Mouse (Mus musculus) testis, adult 2 months (tissue): ENCODE results near the gene 1600014C10Rik. TPM values are rescaled to one million over a fixed set of nuclear protein-coding genes. Genes with fewer than 3 reads are reported as not detected.

ENCODE experiments used
- H3K27ac ChIP-seq: fragments of 200-500 bp; 2 replicates; pipeline ENCODE4 v1.5.1; 2012; ENCODE audit warnings: low read depth, low read length; ENCODE audit not compliant: control insufficient read depth, insufficient read depth
- H3K27me3 ChIP-seq: fragments of 200-500 bp; 2 replicates; pipeline ENCODE4 v1.6.1; 2012; ENCODE audit warnings: mild to moderate bottlenecking, low read length, moderate library complexity; ENCODE audit not compliant: control insufficient read depth, insufficient read depth
- H3K36me3 ChIP-seq: fragments of 200-500 bp; 2 replicates; pipeline ENCODE4 v1.6.1; 2012; ENCODE audit warnings: mild to moderate bottlenecking, low read length; ENCODE audit not compliant: control insufficient read depth, insufficient read depth
- H3K4me1 ChIP-seq: fragments of 200-500 bp; 2 replicates; pipeline ENCODE4 v1.6.1; 2012; ENCODE audit warnings: low read length; ENCODE audit not compliant: control insufficient read depth, insufficient read depth
- H3K4me3 ChIP-seq: fragments of 200-500 bp; 2 replicates; pipeline ENCODE4 v1.5.1; 2012; ENCODE audit warnings: low read depth, mild to moderate bottlenecking, low read length, moderate library complexity, mixed read lengths; ENCODE audit not compliant: control insufficient read depth
- CTCF ChIP-seq: fragments of 200-500 bp; IDR thresholded peaks from 2 replicates; pipeline ENCODE4 v1.5.1; 2012; ENCODE audit warnings: low read depth, mild to moderate bottlenecking, inconsistent platforms, low read length, moderate library complexity; ENCODE audit not compliant: control insufficient read depth, insufficient read depth, insufficient replicate concordance
- POLR2A ChIP-seq: fragments of 200-500 bp; IDR thresholded peaks from 2 replicates; pipeline ENCODE4 v1.6.1; 2012; ENCODE audit warnings: low read depth, mild to moderate bottlenecking, inconsistent platforms, low read length, moderate library complexity; ENCODE audit not compliant: control insufficient read depth
- polyA plus RNA-seq: library from polyadenylated mRNA; depleted of rRNA; stranded (reverse); fragments of >200 nt; gene quantifications from 2 replicates; pipeline ENCODE4 v1.2.3, GENCODE M21; 2012; rRNA removed

The 1600014C10Rik gene
- polyA plus RNA-seq, 1 experiment, result 3.1 TPM

DNA sequence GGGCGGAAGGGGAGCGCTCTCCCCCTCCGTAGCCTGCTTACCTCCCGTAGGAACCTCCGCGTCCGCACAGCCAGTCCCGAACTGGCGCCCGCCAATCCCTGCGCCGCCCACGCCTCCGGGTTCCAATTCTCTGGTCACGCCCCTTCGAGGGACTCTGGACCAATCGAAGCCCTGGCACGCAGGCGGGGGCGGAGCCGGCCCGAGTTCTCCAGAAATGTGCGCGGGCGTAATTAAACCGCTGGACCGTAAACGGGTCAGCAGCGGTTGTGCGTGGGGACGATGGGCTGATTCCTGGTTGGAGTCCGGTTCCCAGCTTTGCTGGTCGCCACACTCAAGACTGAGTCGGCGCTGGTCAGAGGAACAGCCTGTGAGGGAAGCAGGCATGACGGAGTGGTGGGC, 44.9 kb downstream of the 1600014C10Rik start, which contains the start of gene Plekhf1:
Plekhf1 (minus strand) TSS at position 117 of the 399 bp plus-strand sequence.
- Histone ChIP-seq H3K27ac (peak within 1 kb of the TSS; percentile 92), H3K4me1 (peaks cover 27% of the 10 kb centered on the region), H3K27me3 (no peaks in the 10 kb centered on the region), H3K36me3 (no peaks in the 10 kb centered on the region), H3K4me3 (peak within 1 kb of the TSS; percentile 91)
- TF ChIP-seq CTCF (no peak), POLR2A (peak; percentile 89)

DNA sequence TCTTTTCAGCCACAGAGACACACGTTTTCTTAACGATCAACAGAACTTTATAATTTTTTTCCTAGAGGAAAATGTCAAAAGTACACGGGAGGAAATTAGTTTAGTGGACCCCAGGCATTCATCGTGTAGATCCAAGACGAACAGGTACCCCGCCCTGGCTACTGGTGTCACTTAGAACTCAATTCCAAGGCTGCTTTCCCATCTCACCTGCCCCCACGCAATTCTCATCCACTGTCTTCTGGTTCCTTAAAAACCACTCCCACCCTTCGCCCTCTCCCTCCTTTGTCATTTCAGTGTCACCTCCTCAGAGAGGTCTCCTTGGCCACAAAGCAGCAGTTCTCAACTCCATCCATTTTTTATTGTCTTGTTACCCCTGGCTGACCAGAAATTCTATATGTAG, 45.3 kb downstream of the 1600014C10Rik start:
- peak overlapping the region; percentile 91 for H3K4me3 ChIP-seq
- H3K27me3 ChIP-seq, result no peaks in the 10 kb centered on the region
- no peaks in the 10 kb centered on the region for H3K36me3 ChIP-seq
- TF ChIP-seq POLR2A, result no peak
- no peak for TF ChIP-seq CTCF
- peaks cover 27% of the 10 kb centered on the region for H3K4me1 ChIP-seq
- peak overlapping the region; percentile 92 for H3K27ac ChIP-seq

DNA sequence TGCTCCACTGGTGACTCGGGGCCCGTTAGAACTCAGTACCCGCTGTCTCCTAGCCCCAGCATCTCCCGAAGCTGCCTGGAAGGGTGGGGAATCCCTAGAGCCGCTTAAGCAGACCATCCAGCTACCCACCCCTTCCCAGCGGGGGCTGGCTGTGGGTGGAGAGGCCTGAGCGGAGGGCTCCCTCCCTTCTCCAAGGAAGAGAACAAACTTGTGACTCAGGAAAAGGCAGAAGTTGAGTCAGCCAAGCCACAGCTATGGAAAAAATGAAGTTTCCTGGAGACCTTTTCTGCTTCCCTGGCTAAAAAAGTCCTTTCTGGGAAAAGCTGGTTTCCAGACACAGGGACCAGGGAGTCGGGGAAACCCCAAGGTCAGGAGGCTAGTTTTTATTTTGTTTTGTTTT, 47.3 kb downstream of the 1600014C10Rik start:
- Histone ChIP-seq H3K4me1 (peaks cover 27% of the 10 kb centered on the region), H3K27ac (no peak overlapping the region), H3K27me3 (no peaks in the 10 kb centered on the region), H3K36me3 (no peaks in the 10 kb centered on the region), H3K4me3 (no peak overlapping the region; the same call in 1 of the 2 replicates)
- TF ChIP-seq POLR2A (no peak), CTCF (no peak)

DNA sequence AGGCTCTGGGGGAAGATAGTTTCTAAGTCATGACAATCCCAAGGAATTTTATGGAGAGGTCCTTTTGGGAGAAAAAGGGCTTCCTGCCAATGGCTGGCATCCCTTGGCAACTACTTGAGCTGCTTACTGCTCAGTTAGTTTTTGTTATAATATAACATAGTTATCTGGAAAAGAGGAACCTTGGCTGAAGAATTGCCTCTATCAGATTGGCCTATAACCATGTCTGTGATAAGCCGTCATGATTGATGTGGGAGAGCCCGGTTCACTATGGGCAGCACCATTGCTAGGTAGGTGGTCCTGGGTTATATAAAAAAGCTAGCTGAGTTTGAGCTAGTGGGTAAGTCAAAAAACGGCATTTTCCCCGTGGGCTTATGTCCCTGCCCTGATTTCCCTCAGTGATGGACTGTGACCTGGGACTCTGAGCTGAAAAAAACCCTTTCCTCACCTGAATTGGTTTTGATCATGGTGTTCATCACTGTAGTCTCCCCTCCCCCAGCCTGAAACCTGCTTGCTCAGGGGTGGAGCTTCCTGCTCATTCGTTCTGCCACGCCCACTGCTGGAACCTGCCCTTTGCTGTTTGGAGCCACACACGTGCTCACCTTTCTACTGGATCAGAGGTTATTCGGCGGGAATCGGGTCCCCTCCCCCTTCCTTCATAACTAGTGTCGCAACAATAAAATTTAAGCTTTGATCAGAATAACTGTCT, 53.5 kb downstream of the 1600014C10Rik start:
- Histone ChIP-seq H3K4me3 (no peak overlapping the region), H3K27me3 (no peaks in the 10 kb centered on the region), H3K4me1 (peaks cover 4% of the 10 kb centered on the region; the same call in 1 of the 2 replicates), H3K36me3 (no peaks in the 10 kb centered on the region), H3K27ac (no peak overlapping the region)
- TF ChIP-seq CTCF (no peak), POLR2A (no peak)

DNA sequence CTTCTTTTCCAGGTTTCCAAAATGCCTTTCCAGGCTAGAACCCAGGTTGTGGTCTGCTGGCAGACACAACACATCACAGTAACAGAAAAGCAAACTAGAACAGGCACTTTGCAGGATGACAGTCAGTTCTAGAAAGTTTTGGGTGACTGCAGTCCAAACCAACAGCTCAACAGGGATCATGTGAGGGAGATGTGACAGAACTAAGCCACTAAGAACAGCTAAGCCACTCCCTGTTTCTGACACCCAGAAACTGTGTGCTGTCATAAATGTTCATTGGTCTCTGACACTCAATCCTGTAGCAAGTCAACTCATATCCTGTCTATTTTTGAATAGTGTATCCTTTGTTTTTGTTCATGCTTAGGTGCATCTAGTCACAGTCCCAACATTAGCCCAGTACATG, 54.1 kb downstream of the 1600014C10Rik start:
- TF ChIP-seq POLR2A, result no peak
- TF ChIP-seq CTCF, result no peak
- H3K4me3 ChIP-seq, result no peak overlapping the region
- no peaks in the 10 kb centered on the region for H3K27me3 ChIP-seq
- peaks cover 4% of the 10 kb centered on the region; the same call in 1 of the 2 replicates for H3K4me1 ChIP-seq
- H3K27ac ChIP-seq, result no peak overlapping the region
- no peaks in the 10 kb centered on the region for H3K36me3 ChIP-seq

DNA sequence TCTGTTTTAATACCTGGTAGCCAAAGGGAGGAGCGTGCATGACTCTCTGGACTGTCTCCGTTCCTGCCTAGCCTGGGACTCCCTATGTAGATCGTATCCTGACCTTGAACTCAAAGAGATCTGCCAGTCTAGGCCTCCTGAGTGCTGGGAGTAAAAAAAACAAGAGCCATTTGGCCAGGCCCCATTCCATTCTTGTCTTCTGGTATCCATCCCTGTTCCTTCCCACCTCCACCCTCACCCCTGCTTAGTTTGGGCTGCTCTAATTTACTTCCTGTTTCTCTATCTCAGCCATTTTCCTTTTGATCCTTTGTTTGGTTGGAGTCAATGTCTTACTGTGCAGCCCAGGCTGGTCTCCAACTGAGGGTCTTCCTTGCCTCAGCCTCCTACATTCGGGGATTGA, 59.4 kb downstream of the 1600014C10Rik start:
- Histone ChIP-seq H3K4me3 (no peak overlapping the region), H3K36me3 (no peaks in the 10 kb centered on the region), H3K27ac (no peak overlapping the region), H3K4me1 (no peaks in the 10 kb centered on the region), H3K27me3 (no peaks in the 10 kb centered on the region)
- no peak for TF ChIP-seq CTCF
- TF ChIP-seq POLR2A, result no peak

Other genes with a start within 250 kb of the 1600014C10Rik start
- gene Uri1, start 159.7 kb upstream of the 1600014C10Rik start, polyA plus RNA-seq, result 50.4 and 59.4 TPM in 2 replicates
- gene Ccne1, start 75.7 kb upstream of the 1600014C10Rik start, polyA plus RNA-seq, result 5.7 and 5.9 TPM in 2 replicates
- gene Plekhf1, start 44.8 kb downstream of the 1600014C10Rik start, polyA plus RNA-seq, result 2.7 and 2.8 TPM in 2 replicates
- 12.5 and 14.0 TPM in 2 replicates for gene Pop4, start 88.2 kb downstream of the 1600014C10Rik start, polyA plus RNA-seq